Mouse (Mus musculus): ENCODE results near the gene Gm10964. TPM values are rescaled to one million over a fixed set of nuclear protein-coding genes. Genes with fewer than 3 reads are reported as not detected.
A peak's percentile ranks its signal among the peaks of the same experiment; 100 is the strongest.
"Not testable (repeated sequence)": the region's sequence is repeated elsewhere in the genome, so short reads cannot be mapped to it uniquely, and the experiment has no call there.

Gm10964 gene
- polyA plus RNA-seq, 1 experiment from 2014 or later: not detected

DNA sequence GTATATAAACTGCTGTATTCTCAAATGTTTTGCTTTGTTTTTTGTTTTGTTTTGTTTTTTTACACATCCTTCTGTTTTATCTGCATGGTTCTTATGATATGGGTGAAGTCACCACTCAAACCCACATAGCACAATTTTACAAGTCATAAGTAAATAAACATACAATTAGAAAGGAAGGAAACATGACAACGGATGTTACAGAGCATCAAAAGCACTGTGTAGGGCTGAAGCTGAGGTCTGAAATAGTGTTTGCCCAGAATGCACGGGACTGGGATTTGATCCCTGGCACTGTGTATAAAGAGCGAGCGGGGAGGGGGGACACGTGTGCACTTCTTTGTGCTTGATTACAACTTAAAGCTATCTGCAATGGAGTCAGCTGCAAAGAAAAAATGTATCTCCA lies 41.6 kb downstream of the Gm10964 start:
- no peaks in the 10 kb centered on the region for H3K9me3 ChIP-seq (replicated peaks; ENCODE audit: control insufficient read depth, low read length)
- no peak overlapping the region for H3K4me3 ChIP-seq (replicated peaks; ENCODE audit: low read length)
- peaks cover 11% of the 10 kb centered on the region for H3K36me3 ChIP-seq (ENCODE audit: control insufficient read depth, insufficient read depth, low read length)
- ATAC-seq (ENCODE audit: insufficient read depth, low FRiP score): no peak
- 75% methylated on average over 5 of the region's 5 CpGs for WGBS
- no peak overlapping the region for H3K4me2 ChIP-seq (ENCODE audit: low read depth, low read length)
- H3K27ac ChIP-seq (ENCODE audit: low read length): no peak overlapping the region
- no peaks in the 10 kb centered on the region for H3K27me3 ChIP-seq (ENCODE audit: control insufficient read depth, insufficient read depth, low read length)
- no peak overlapping the region for H3K9ac ChIP-seq (ENCODE audit: low read length)
- H3K4me1 ChIP-seq (ENCODE audit: control insufficient read depth, insufficient read depth, low read length): peaks cover 12% of the 10 kb centered on the region; the same call in 1 of the 2 replicates

DNA sequence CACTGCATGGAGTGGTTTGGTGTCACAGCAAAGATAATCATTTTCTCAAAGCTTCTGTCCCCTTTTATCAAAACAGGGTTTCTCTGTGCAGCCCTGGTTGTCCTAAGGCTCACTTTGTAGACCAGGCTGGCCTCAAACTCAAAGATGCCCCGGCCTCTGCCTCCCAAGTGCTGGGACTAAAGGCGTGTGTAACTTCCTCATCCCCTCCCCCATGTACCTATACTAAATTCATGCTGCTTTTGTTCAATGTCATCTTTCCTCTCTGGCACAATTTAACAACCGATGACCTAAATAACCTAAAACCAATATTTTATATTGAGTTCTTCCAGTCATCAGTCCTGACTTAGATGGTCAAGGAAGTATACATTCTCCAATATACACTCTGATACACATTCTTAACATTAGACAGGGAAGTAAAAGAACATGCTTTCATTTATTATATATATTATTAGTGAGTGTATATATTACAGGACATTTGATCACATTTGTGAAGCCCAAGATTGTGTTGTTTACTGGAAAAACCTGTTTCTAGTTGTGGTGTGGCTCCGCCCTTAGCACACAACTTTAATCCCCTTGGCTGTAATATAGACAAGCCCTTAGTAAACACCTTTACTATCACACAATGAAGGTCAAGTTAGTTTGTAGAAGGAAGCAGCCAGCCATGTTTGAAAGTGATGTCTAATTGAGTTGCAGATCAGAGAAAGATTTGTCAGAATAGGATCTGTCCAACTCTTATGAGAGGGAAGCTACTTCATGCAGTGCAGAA lies 43.9 kb downstream of the Gm10964 start:
- 61% methylated on average over 4 of the region's 4 CpGs for WGBS

DNA sequence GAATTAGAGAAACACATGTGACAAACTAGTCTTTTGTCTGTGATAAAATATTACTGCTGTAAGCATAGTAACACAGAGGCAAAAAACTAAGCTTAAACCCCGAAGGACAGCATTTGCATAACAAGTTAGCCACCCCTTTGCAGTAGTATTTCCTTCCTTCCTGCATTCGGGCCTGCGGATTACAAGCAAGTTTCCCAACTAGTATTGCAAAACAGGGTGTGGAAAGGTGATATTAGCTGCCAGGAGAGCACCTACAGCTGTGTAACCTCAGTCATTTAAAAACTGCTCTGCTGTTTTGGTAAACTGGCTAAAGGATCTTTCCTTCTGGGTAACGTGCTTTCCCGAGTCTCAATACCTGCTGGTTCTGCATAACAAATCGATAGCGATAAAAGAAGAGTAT lies 48.1 kb downstream of the Gm10964 start:
- no peak for ATAC-seq (ENCODE audit: insufficient read depth, low FRiP score)
- peaks cover 26% of the 10 kb centered on the region for H3K4me1 ChIP-seq (ENCODE audit: control insufficient read depth, insufficient read depth, low read length)
- WGBS: 67% methylated on average over 7 of the region's 7 CpGs
- H3K9ac ChIP-seq (ENCODE audit: low read length): no peak overlapping the region
- H3K27ac ChIP-seq (ENCODE audit: low read length): peak overlapping the region; percentile 56; the same call in 1 of the 2 replicates
- H3K9me3 ChIP-seq (replicated peaks; ENCODE audit: control insufficient read depth, low read length): no peaks in the 10 kb centered on the region
- no peaks in the 10 kb centered on the region for H3K36me3 ChIP-seq (ENCODE audit: control insufficient read depth, insufficient read depth, low read length)
- H3K4me3 ChIP-seq (replicated peaks; ENCODE audit: low read length): no peak overlapping the region
- H3K27me3 ChIP-seq (ENCODE audit: control insufficient read depth, insufficient read depth, low read length): no peaks in the 10 kb centered on the region
- no peak overlapping the region for H3K4me2 ChIP-seq (ENCODE audit: low read depth, low read length)

More for the DNA sequence above, 43.9 kb downstream of the Gm10964 start:
- Histone ChIP-seq H3K4me1 (ENCODE audit: control insufficient read depth, insufficient read depth, low read length) (peaks cover 17% of the 10 kb centered on the region; the same call in 1 of the 2 replicates), H3K27me3 (ENCODE audit: control insufficient read depth, insufficient read depth, low read length) (no peaks in the 10 kb centered on the region), H3K4me2 (ENCODE audit: low read depth, low read length) (no peak overlapping the region), H3K27ac (ENCODE audit: low read length) (peak overlapping the region; percentile 67), H3K36me3 (ENCODE audit: control insufficient read depth, insufficient read depth, low read length) (peaks cover 1% of the 10 kb centered on the region; the same call in 1 of the 2 replicates), H3K4me3 (replicated peaks; ENCODE audit: low read length) (no peak overlapping the region), H3K9ac (ENCODE audit: low read length) (no peak overlapping the region), H3K9me3 (replicated peaks; ENCODE audit: control insufficient read depth, low read length) (no peaks in the 10 kb centered on the region)
- ATAC-seq (ENCODE audit: insufficient read depth, low FRiP score): no peak

DNA sequence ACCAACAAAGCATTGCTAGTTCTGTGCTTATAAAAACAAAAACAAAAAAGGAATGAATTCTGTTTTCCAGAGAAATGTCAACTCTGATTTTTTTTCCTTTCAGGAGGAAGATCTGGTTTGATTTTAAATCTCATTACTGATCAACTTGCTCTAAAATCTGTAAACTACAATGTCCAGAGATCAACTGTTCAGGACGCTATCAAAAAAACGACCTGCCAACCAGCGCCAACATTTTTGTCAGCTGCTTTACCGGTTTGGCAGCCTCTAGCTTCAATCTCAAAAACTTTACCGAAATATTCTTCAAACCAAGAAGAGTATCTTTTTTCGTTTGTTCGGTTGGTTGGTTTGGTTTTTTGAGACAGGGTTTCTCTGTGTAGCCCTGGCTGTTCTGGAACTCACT lies 49.9 kb downstream of the Gm10964 start:
- Histone ChIP-seq H3K9me3 (replicated peaks; ENCODE audit: control insufficient read depth, low read length) (no peaks in the 10 kb centered on the region), H3K27me3 (ENCODE audit: control insufficient read depth, insufficient read depth, low read length) (no peaks in the 10 kb centered on the region), H3K9ac (ENCODE audit: low read length) (no peak overlapping the region), H3K4me1 (ENCODE audit: control insufficient read depth, insufficient read depth, low read length) (peaks cover 15% of the 10 kb centered on the region), H3K36me3 (ENCODE audit: control insufficient read depth, insufficient read depth, low read length) (no peaks in the 10 kb centered on the region), H3K27ac (ENCODE audit: low read length) (no peak overlapping the region), H3K4me3 (replicated peaks; ENCODE audit: low read length) (peak overlapping the region; percentile 95), H3K4me2 (ENCODE audit: low read depth, low read length) (peak overlapping the region; percentile 89)
- WGBS: 76% methylated on average over 7 of the region's 7 CpGs
- no peak for ATAC-seq (ENCODE audit: insufficient read depth, low FRiP score)

DNA sequence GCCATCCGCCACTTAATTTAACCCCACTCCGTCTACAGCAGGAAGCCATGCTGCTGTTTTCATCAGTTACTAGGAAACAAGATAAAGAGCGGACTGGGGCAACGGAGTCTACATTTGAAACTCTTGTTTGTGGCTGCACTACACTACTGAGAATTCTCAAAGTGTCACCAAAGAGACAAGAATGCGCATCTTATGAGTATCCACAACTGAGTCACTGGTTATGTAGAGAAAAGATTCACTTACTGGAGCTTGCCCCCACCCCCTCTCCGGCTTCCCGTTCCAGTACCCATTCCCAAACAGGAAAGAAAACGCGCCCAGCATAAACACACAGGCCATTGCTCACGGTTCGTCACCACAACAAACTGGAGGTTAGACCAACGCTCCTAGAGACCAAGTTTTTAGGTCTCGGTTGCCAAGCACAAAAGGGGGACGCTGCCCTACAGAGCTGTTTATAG lies 50.8 kb downstream of the Gm10964 start:
- H3K9ac ChIP-seq (ENCODE audit: low read length): peak overlapping the region; percentile 85
- peak overlapping the region; percentile 89 for H3K4me2 ChIP-seq (ENCODE audit: low read depth, low read length)
- peak overlapping the region; percentile 75 for H3K27ac ChIP-seq (ENCODE audit: low read length)
- no peak for ATAC-seq (ENCODE audit: insufficient read depth, low FRiP score)
- peak overlapping the region; percentile 95 for H3K4me3 ChIP-seq (replicated peaks; ENCODE audit: low read length)
- 2% methylated on average over 14 of the region's 14 CpGs for WGBS
- no peaks in the 10 kb centered on the region for H3K36me3 ChIP-seq (ENCODE audit: control insufficient read depth, insufficient read depth, low read length)
- no peaks in the 10 kb centered on the region for H3K27me3 ChIP-seq (ENCODE audit: control insufficient read depth, insufficient read depth, low read length)
- H3K9me3 ChIP-seq (replicated peaks; ENCODE audit: control insufficient read depth, low read length): no peaks in the 10 kb centered on the region
- H3K4me1 ChIP-seq (ENCODE audit: control insufficient read depth, insufficient read depth, low read length): peaks cover 14% of the 10 kb centered on the region

DNA sequence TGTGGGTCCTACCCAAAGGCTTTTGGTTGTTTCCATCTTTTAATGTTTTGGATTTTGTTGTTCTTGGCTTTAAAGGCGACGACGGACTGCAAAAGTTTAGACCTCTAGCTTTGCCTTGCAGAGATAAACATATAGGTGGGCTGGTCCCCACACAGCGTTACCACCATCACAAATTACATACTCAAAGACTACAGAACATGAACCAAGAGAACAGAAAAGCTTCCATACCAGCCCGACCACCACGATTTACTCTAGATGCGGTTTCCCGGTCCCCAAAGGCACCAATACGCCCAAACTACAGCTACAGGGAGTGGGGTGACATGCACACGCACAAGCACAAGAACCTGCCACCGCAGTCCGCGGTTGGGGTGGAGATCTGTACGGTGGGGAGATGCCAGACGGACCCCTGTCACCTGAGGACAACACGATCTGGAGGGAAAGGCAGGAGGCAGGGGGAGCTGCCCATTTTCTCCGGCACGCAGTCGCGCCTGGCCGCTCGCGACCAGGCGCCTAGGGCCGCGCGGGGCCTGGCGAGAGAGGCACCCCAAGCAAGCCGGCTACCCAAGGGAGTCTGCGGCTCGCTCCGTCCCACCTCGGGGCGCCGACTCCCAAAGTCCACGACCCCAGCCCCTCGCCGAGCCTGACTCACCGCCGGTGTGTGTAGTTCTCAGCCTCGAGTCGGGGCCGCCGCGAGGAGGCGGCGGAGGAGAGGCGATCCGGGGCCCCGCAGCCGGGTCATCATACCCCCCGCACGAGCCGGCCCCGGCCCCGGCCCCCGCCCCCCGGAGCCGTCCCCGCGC lies 51.4 kb downstream of the Gm10964 start:
- H3K9me3 ChIP-seq (replicated peaks; ENCODE audit: control insufficient read depth, low read length): no peaks in the 10 kb centered on the region
- H3K4me1 ChIP-seq (ENCODE audit: control insufficient read depth, insufficient read depth, low read length): peaks cover 14% of the 10 kb centered on the region
- peak overlapping the region; percentile 95 for H3K4me3 ChIP-seq (replicated peaks; ENCODE audit: low read length)
- H3K27ac ChIP-seq (ENCODE audit: low read length): peak overlapping the region; percentile 75
- no peaks in the 10 kb centered on the region for H3K36me3 ChIP-seq (ENCODE audit: control insufficient read depth, insufficient read depth, low read length)
- WGBS: under 1% methylated on average over 51 of the region's 61 CpGs
- peak overlapping the region; percentile 85 for H3K9ac ChIP-seq (ENCODE audit: low read length)
- peak overlapping the region; percentile 89 for H3K4me2 ChIP-seq (ENCODE audit: low read depth, low read length)
- ATAC-seq (ENCODE audit: insufficient read depth, low FRiP score): peak; percentile 81
- no peaks in the 10 kb centered on the region for H3K27me3 ChIP-seq (ENCODE audit: control insufficient read depth, insufficient read depth, low read length)

DNA sequence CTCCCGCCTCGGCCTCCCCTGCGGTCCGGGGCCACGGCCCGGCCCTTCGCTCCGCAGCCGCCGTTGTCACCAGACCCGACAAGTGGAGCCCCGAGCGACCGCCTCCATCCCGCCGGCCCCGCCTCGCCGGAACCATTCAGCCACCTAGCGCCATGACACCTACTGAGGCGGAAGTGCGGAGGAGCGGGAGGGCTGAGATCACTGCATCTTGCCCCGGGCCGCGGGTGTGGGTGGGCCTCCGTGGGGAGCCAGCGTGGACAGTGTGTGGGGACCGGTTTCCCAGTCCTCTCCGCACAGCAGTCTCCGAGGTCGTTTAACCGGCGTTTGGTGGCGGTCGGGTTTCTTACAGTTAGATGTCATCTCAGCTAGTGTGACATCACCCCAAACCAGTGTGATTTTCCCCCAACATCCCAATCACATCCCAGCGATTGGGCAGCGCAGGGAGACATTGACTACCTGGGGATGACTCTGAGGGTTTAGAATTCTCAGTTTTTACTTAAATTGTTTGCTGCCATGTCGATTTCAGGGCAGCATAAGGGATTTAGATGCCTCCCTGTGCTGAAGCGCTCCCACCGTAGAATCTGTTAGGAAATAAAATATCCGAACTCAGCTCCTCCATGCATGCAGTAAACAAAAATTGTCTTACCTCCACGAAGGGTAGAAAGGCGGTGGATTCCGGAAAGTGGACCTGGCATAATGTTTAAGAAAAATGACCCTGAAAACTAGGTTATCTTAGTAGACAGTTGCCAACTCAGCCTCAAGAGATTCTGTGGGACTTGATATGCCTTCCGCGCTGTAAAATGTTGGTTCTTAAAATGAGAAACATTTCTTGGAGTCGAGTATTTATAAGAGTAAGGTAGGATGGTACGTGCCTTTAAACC lies 52.3 kb downstream of the Gm10964 start, which contains the start of gene Hipk1:
TSS of gene Hipk1 (minus strand) at position 334 of the 881 bp plus-strand sequence.
- peak within 1 kb of the TSS; percentile 85 for H3K9ac ChIP-seq (ENCODE audit: low read length)
- peaks cover 14% of the 10 kb centered on the region for H3K4me1 ChIP-seq (ENCODE audit: control insufficient read depth, insufficient read depth, low read length)
- no peaks in the 10 kb centered on the region for H3K27me3 ChIP-seq (ENCODE audit: control insufficient read depth, insufficient read depth, low read length)
- H3K4me2 ChIP-seq (ENCODE audit: low read depth, low read length): peak within 1 kb of the TSS; percentile 89
- peak; percentile 96 for ATAC-seq (ENCODE audit: insufficient read depth, low FRiP score)
- 8% methylated on average over 49 of the region's 49 CpGs for WGBS
- H3K9me3 ChIP-seq (replicated peaks; ENCODE audit: control insufficient read depth, low read length): no peaks in the 10 kb centered on the region
- peak within 1 kb of the TSS; percentile 95 for H3K4me3 ChIP-seq (replicated peaks; ENCODE audit: low read length)
- no peaks in the 10 kb centered on the region for H3K36me3 ChIP-seq (ENCODE audit: control insufficient read depth, insufficient read depth, low read length)
- H3K27ac ChIP-seq (ENCODE audit: low read length): peak within 1 kb of the TSS; percentile 75

DNA sequence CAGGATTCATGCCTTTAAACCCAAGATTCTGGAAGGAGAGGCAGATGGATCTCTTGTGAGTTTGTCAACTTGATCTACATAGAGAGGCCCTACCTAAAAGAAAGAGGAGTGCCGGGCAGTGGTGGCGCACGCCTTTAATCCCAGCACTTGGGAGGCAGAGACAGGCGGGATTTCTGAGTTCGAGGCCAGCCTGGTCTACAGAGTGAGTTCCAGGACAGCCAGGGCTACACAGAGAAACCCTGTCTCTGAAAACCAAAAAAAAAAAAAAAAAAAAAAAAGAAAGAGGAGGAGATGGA lies 52.9 kb downstream of the Gm10964 start:
- H3K9me3 ChIP-seq (replicated peaks; ENCODE audit: control insufficient read depth, low read length); ATAC-seq (ENCODE audit: insufficient read depth, low FRiP score); H3K36me3 ChIP-seq (ENCODE audit: control insufficient read depth, insufficient read depth, low read length); H3K4me3 ChIP-seq (replicated peaks; ENCODE audit: low read length); H3K9ac ChIP-seq (ENCODE audit: low read length); H3K27ac ChIP-seq (ENCODE audit: low read length); H3K27me3 ChIP-seq (ENCODE audit: control insufficient read depth, insufficient read depth, low read length): not testable (repeated sequence)
- H3K4me1 ChIP-seq (ENCODE audit: control insufficient read depth, insufficient read depth, low read length): peaks cover 13% of the 10 kb centered on the region
- H3K4me2 ChIP-seq (ENCODE audit: low read depth, low read length): peak overlapping the region; percentile 65; the same call in 1 of the 2 replicates
- 86% methylated on average over 5 of the region's 5 CpGs for WGBS
